Mouse (Mus musculus): Measurements from ENCODE around the gene Prr5l.
A peak's percentile ranks its signal among the peaks of the same experiment; 100 is the strongest.

Gene Prr5l

DNA sequence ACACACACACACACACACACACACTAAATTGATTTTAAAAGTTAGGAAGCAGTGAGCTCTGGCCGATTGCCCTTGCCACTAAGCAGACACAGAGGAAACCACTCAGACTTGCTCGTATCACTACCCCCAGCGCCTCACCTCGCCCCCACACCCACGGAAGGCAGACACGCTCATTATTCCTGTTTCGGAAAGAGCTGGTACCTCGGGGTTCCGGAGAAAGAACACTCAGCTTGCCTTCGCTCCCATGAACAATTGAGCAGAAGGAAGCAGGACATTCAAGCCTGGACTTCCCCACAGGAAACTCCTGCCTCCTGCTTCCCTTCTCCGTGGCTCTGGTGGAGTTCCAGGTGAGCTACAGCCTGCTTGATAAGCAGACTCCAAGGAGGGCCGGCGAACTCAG lies 60.0 kb downstream of the Prr5l start:
- no peak for ATAC-seq (ENCODE audit: low TSS enrichment)

DNA sequence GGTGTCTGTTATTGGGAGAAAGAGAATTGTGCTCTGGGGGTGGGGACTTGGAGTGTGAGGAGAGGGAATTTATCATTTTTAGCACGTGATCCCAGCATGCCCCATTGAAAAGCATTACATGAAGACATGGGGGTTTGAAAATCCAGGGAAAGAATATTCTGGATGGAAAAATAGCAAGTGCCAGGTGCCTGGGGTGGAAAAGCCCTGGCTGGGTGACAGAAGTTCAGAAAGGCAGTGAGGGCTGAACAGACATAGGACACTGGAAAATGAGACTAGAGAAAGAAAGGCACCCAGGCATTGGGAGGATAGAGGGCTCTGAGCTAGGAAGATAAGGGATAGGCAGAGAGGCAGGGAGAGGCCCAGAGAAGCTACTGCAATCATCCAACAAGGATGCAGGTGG lies 62.0 kb downstream of the Prr5l start:
- ATAC-seq (ENCODE audit: low TSS enrichment), result no peak

DNA sequence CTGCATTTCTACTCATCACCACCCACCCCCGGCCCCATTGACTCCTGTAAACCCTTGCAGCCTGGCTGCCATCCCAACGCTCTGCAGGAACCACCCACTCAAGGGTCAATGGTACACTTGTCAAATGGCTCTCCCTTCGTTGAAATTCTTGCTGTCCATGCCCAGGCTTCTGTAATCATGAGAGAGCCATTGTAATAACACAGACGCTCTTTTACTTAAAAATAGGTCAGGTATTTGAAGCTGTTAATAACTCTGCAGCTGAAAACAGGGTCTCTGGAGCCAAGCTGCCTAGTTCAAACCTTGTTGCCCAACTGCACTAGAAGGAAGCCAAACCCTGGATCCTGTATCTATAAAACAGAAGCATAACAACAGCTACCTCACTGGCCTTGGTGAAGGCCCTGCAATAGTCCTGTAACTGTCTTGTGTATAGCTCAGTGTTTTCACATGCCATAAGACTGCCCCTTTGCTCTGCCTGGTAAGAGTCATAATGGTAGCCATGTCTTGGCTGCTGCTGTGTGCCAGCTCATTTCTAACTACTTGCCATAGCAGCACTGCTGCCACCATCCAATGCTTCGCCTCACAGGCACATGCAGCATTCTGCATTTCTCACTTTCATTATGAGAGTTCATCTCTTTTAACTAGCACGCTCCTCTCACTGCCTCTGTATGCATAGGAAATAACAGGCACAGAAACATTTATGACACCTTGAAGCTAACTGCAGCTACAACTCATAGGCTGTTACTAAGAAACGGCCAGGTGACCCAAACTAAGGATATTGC lies 63.7 kb downstream of the Prr5l start:
- ATAC-seq (ENCODE audit: low TSS enrichment), result no peak

DNA sequence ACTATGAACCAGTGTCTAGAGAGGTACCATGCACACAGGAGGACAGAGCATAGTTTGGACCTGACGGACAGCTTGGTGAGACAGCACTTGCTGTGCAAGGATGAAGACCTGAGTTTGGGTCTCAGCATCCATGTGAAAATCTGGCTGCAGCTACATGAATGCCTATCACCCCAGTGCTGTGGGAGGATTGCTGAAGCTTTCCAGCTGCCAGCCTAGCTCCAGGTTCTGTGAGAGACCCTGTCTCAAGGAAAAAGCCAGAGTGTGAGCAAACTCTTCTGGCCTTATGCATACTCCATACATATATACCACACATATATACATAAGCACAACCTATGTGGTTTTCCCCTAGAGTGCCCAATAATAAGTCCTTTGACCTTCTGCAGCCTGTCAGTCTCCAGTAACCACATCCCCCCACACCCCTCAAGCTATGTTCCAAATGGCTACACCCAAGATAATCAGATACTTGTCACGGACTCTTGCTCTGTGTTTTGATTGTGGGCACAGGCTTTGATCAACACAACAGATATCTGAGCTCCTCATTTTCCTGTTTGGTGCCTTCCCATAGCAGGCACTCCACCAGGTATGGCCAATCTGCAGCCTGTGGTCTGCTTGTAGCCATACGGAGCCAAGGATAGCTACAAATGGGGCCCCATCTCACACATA lies 66.0 kb downstream of the Prr5l start:
- ATAC-seq (ENCODE audit: low TSS enrichment), result no peak

DNA sequence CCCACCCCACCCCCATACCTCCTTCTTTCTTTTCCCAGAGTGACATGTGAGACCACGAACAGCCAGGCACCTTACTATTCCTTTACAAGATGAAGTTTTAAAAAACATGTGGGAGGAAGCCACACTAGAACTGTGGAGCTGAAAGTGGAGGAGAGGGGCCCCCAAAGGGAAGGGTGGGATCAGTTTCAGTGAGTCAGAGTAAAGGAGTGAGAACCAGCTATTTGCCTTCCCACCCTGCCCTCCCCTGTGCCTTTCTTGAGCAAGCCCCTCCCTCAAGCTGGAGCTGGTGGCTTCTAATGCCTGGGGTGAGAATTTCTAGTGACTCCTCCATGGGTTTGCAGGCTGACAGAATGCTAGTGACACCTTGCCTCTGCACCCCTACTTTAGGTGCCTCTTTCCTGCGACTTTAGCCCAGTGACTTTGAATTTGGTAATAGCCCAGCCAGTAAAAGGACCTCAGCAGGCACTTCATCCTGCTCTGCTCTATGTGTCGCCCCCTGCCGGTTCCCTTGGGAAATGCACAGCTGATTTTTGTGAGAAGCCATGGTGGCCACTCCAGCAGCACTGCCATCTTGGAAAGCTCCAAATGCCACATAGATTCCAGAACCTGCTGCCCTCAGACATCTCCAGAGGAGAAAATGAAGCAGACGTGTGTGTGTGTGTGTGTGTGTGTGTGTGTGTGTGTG lies 67.4 kb downstream of the Prr5l start:
- ATAC-seq (ENCODE audit: low TSS enrichment), result no peak

DNA sequence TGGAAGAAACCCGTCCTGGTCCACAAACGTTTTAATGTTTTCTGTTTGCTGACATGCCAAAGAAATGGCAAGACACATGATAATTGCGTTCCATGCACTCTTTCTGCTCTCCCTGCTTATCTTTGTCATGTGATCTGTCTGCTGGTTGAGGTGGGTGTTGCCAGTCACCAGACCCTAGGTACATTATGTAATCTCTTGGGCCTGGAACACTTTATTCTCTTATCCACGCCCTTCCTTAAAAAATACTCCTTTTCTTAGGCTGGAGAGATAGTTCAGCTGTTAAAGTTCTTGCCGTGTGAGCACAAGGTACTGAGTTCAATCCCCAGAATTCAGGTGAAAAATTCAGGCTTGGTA lies 68.6 kb downstream of the Prr5l start:
- no peak for ATAC-seq (ENCODE audit: low TSS enrichment)

DNA sequence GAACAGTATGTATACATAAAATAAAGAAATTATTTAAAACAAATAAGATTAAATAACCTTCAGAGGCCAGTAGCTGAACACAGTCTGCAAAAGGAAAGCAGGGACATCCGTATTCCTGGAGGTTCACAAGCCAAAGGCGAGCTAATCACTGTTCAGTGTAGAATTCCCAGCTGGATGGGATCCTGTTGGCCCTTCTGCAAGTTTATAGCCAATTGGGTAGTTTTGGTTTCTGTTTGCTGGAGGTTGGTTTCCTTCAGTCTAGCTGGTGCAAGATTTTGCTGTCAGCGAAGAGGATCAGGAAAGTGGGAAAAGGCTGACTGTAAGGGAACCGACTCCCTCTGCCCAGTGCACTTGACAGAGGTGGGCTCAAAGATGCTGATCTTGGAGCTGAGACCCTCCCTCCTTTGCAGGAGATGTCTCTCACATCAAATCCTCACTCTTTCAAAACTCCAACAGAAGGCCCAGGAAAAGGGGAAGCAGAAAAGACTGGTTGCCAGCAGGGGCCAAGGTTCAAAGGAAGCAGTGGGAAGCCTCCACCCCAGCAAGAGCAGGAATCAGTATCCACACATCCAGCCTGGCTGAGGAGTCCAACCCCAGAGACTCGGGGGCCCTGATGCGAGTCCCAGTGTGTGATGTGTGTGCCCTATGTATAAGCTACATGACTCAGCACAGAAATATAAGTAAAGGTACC lies 69.1 kb downstream of the Prr5l start:
- no peak for ATAC-seq (ENCODE audit: low TSS enrichment)

DNA sequence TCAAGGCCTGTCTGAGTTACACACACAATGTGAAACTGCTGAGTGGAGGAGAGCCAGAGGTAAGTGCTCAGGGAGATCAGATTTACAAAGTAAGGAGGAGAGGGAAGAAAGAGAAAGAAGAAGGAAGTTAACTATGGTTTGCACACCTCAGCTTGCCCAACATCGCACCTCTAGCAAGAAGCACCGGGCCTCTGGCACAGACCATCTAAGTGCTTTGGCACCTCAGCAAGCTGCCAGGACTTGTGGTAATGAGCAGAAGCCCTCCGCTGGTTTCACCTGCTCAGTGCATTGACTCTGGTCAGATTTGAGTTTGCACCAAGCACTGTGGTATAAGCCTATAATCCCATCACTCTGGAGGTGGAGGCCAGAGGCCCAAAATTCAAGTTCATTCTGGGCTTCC lies 70.9 kb downstream of the Prr5l start:
- no peak for ATAC-seq (ENCODE audit: low TSS enrichment)

DNA sequence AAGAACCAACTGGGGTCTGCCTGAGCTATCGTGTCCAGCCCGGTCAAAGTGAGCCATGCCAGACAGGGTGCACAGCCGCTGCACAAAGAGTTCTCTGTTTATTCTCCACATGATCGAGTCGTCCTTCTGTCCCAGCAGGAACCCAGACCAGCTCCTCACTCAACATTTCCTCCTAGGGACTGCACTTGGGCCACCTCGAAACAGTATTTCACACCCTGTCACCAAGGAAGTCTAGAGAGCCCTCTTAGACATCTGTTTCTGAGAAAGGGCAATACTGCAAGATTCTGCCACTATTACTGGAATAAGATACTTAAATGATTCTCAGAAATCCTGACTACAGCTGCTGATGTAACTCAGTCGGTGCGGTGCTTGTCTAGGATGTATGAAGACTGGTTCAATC lies 72.1 kb downstream of the Prr5l start:
- no peak for ATAC-seq (ENCODE audit: low TSS enrichment)

DNA sequence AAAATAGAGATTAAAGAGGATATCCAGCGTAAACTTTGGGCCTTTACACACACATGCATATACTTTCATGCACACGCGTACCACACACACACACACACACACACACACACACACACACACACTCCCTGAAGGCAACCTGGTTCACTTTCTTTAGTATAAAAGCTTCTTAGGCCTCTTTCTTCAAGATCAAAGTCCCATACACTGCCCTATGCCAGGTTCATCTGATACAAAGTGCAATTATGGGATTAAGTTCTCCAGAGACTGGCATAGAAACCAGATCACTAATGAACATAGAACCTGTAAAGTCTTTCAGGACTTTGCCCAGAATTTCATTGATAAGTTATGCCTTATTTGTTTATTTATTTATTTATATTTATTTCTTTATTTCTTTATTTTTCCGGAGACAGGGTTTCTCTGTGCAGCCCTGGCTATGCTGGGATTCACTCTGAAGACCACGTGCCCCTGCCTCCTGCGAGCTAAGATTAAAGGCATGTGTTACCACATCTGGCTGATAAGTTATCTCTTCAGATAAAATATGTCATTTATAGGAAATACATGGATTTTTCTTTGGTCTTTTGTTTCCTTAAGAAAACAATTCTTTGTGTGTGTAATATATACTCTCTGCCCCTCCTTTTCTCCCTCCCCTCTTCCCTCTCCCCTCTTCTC lies 73.1 kb downstream of the Prr5l start:
- no peak for ATAC-seq (ENCODE audit: low TSS enrichment)

DNA sequence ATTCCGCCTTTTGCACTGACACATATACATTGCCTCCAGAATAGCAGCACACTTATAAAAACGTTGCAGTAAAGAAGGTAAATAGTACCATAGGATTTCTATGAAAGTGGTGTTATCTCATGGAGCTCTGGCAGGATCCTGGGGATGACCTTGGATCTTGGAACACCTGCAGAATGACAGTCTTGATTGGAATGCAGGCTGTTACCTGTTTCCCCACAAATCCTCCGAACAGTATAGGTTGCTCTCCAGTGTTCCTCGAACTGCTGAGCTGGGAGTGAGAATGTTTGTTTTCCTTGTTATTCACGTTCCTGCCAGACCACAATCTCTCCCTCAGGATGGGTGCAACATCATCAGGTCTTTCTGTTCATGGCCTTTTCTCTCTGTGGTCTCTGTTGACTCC lies 75.1 kb downstream of the Prr5l start:
- ATAC-seq (ENCODE audit: low TSS enrichment), result no peak

DNA sequence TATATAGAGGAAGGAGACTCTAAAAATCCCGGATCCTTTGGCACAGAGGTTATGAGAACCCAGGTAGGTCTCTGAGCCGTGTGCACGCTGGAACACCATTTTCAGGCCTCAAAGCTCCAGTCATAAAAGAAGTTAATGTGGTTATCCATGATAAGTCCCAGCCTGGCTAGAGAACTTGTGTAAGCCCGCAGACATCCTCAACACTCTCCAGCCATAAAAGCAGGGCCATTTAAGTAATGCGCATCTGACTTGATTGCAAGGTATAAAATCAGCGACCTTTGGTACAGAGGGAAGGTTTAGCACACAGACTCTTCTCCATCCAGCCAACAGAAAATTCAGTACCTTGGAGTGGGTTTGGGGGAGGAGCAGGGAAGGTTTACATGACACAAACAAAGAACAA lies 80.6 kb downstream of the Prr5l start:
- ATAC-seq (ENCODE audit: low TSS enrichment), result no peak

DNA sequence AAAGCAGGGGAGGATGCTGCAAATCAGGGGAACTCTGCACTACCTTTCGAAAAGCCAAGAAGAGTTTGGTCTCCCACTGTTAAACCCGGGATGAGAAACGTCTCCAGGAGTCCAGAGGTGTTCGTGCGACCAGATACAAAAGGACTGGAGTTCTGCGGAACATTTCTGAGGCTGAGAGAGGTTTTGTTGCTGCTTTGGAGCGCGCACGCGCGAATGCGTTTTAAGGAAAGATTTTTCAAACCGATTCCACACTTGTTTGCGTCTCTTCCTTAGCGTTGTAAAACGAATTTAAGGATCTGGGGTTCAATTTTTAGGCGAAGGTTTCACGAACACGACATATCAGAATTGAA lies 85.0 kb downstream of the Prr5l start:
- ATAC-seq (ENCODE audit: low TSS enrichment), result peak; percentile 27; the same call in 1 of the 2 replicates

DNA sequence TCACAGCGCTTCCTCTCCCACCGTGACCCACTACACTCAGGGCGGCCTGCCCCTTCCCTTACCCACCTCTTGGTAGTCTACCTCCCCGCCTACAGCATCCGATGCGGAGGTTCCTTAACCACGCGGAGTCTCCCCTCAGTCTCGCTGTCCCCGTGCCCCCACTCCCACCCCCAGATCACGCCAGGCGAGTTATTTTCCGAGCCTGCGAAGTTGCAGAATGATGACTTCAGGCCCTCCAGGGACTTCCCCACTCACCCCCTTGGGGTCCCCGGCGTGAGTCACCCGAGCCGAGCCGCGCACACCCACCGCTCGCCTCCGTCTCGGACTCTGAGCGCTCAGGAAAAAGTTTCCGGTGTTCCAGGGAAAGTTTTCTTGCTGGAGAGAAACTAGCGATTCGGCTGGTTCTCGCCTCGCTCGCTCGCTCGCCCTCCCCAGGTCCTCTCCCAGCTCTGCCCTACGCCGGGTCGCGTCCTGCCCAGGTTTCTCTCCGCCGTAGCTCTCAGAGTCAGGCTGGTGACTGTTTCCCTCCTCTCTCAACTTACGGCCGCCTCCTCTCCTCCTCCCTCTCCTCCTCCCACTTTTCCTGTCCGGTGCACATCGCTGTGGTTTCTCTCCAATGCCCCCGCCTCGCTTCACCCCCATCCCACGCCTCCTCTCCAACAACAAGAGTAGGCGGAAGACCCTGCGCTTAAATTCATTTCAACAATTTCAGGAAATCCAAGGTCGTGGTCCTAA lies 85.5 kb downstream of the Prr5l start:
- ATAC-seq (ENCODE audit: low TSS enrichment), result peak; percentile 46

DNA sequence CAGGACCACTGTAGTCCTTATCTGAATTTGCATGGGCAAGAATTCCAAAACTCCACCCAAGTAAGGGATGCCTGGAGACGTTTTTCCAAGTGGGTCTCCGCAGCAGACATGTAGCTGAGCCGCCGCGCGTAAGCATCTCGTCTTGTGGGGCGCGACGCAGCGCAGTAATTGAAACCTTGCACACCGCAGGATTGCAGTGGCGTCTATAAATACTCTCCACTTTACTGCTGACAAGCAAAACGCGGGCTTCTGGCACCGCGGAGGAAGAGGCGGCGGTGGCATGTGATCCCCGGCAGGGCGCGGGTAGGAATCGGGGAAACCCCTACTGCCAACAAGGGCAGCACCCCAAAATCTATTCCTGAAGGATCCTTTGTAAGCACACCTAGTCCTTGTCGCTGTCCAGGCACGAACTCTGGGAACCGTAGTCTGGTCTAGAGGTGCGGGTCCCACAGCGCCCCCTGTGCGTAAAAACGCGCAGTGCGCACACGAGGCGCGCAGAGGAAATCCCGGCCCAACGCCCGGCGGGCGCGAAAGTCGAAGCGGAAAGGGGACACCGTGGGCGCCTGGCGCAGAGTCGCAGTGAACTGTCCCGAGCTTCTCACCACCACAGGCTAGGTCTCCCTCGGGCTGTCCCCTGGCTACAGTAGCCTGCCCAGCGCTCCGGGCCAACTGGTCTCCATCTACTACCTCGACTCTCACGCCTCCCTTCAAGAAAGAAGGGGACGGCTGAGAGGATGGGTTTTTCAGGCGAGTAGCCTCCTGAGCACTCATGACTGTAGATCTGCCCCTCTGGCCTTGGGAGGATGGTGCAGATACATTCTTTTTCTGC lies 86.3 kb downstream of the Prr5l start:
- ATAC-seq (ENCODE audit: low TSS enrichment), result peak; percentile 66

DNA sequence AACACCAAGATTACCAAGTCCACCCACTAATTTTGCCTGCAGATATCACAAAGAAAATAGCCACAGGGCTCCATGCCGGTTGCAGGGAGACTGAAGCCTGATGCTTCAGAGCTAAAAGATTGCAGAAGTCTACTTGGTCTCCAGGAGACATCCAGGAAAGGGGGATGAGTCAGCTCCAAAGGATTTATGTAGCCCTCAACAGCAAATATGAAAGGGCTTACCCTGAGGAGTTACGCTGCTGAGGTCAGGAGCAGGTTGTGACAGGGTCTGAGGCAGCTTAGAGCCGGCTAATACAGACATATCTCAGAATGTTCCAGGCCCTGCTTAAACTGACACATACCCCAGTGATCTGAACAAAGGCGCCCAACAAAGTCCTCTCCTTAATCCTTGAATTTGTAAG lies 90.7 kb downstream of the Prr5l start:
- ATAC-seq (ENCODE audit: low TSS enrichment), result no peak

DNA sequence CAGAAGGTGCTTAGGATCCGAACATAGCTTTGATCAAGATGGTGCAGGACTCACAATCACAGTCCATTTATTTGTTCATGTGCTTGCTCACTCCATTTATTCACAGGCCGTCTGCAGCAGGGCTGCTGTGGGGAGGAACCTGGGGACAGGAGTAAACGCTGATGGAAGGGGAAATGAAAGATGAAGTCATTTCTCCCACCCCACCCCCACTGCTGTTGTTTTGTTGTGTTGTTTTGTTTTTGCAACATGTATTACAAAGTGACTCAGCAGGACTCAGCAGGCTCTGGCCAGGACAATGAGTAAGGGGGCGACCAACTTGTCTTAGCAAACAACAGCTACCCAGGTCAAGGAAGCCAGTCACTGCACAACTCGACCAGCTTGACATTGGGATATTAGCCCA lies 99.6 kb downstream of the Prr5l start:
- ATAC-seq (ENCODE audit: low TSS enrichment), result no peak

DNA sequence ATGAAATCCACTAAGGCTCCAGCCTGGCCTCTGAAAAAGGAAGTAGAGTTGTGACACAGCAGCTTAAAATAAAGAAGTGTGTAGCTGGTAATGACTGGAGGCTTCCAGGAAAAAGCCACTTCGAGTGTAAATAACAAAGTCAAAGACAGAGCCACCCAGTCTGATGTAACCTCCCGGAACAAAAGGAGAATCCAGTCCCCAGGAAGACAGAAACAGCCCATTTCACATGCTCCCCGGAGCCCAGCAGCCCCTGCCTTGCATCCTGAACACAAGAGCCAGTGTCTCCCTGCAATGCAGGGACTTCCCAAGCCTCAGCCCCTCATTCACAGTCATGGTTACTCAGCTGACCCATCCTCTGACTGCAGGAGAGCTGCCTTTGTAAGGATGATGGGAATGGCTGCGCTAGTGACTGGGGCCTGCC lies 101.5 kb downstream of the Prr5l start:
- peak; percentile 38; the same call in 1 of the 2 replicates for ATAC-seq (ENCODE audit: low TSS enrichment)

DNA sequence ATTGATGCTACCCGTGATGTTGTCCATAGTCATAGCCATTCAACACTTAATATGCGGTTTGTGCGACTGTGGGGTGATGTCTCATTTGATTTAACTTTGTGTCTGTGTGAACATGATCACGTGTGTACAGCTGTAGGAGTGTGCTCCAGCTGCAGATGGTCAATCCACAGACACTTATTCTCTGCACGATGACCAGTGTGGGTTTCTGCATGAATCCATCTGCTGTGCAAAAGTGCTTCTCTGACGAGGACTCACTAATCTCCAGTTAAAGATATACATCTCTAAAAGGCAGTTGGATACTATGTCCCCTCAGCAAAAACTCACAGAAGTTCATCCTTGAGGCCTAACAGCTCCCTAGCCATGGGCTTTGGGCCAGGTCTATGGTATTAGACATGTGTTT lies 104.7 kb downstream of the Prr5l start:
- no peak for ATAC-seq (ENCODE audit: low TSS enrichment)

DNA sequence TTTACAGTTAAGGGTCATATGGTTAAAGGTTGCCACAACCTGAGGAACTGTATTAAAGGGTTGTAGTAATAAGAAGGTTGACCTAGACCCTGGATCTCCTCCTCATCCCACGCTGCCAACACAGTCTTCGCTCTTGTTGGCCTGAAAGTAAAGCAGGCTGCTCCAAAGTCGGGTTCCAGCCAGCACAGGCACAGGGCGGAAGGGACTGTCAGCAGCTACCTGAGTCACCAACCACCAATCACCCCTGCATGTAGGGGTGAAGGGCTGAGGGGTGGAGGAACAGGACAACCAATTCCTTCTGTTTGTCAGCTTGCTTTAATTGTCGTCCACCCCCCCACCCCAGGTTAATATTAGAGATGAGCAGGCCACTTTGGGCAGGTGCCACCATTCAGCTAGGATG lies 119.3 kb downstream of the Prr5l start:
- ATAC-seq (ENCODE audit: low TSS enrichment), result no peak

Data from frontal cortex, adult (tissue).